Mouse (Mus musculus): Measurements from ENCODE around the gene Tlcd1. TPM values are rescaled to one million over a fixed set of nuclear protein-coding genes. Genes with fewer than 3 reads are reported as not detected.

The Tlcd1 gene
- total and polyA plus RNA-seq, 2 experiments from 2014 or later, result 15.1 to 24.1 TPM

DNA sequence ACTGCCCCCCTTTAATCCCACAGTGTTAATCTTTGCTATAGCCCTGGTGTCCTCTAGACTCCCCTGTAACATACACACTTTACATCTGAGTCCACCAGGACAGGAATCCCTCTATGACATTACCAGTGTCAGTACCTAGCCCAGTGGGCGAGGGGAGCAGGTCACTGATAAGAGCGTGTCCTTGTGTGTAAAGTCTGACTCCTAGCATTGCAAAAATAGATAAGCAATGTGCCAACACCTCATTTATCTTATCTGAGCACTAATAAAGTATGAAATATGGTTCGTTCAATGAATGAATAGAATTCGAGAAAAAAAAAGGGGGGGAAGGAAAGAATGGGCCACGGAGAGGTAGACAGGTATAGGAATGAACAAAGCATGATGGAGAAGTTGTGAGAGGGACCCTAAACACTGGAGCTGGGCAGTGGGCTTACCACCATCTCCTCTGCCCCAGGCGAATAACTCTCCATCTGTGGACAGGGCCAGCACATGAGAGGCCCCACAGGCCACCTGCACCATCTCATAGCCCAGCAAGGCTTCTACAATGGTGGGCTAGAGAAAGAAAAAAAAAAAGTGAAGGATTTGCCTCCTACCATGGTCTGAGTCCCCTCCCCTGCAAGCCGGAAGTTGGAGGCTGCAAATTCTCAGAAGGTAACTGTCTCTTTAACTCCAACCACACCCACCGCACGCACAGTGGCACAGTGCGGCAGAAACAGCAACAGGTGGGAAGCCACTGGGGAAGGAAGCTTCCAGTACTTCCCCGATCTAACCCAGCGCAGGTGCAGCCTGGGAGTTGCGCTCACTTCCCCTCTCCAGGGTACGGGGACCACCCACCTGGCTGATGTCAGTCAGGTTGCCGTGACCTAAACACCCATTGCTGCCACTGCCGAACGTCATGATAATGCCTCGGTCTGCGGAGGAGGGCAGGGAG, 7.7 kb upstream of the Tlcd1 start:
- no peaks in the 10 kb centered on the region for H3K9me3 ChIP-seq (replicated peaks; ENCODE audit: control insufficient read depth, low read length)
- no peak overlapping the region for H3K9ac ChIP-seq (replicated peaks; ENCODE audit: low read depth, low read length)
- no peak overlapping the region for H3K27ac ChIP-seq (ENCODE audit: low read depth)
- no peak for ATAC-seq (ENCODE audit: insufficient read depth, low read depth)
- no peak overlapping the region for H3K4me3 ChIP-seq (ENCODE audit: low read depth, low read length)
- no peak overlapping the region for H3K4me2 ChIP-seq (ENCODE audit: low read depth, low read length)
- H3K4me1 ChIP-seq (ENCODE audit: control insufficient read depth, insufficient read depth), result peaks cover 17% of the 10 kb centered on the region
- no peaks in the 10 kb centered on the region for H3K27me3 ChIP-seq (ENCODE audit: control insufficient read depth, insufficient read depth, low read length)
- no peak for DNase-seq (ENCODE audit: low spot score)
- no peak for TF ChIP-seq CTCF (IDR thresholded peaks at IDR 0.05; ENCODE audit: low read depth)
- TF ChIP-seq EP300 (IDR thresholded peaks at IDR 0.05; ENCODE audit: low read depth), result no peak
- no peaks in the 10 kb centered on the region for H3K36me3 ChIP-seq (replicated peaks; ENCODE audit: control insufficient read depth, insufficient read depth, low read length)
- WGBS, result 55% methylated on average over 19 of the region's 19 CpGs

DNA sequence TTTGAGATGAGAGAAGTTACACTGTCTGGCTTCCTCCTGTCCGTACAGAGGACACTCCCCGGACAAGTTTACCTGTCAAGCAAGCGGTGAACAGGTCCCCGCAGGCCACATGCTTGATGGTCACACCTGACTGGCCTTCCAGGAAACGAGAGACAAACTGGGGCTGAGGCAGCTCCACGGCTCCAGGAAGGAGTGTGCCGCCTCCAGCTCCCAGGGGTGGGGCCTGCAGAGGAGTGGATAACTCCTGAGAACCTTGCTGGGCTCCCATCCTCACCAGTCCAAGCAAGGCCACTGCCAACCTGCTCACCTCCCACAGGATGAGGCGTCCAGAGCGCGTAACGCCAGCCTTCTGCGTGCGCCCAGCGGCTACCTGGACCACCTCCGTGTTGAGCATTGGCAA, 6.2 kb upstream of the Tlcd1 start:
- no peaks in the 10 kb centered on the region for H3K27me3 ChIP-seq (ENCODE audit: control insufficient read depth, insufficient read depth, low read length)
- ATAC-seq (ENCODE audit: insufficient read depth, low read depth) (no peak), DNase-seq (ENCODE audit: low spot score) (no peak)
- peaks cover 11% of the 10 kb centered on the region; the same call in 1 of the 2 replicates for H3K4me1 ChIP-seq (ENCODE audit: control insufficient read depth, insufficient read depth)
- TF ChIP-seq EP300 (IDR thresholded peaks at IDR 0.05; ENCODE audit: low read depth), result no peak
- TF ChIP-seq CTCF (IDR thresholded peaks at IDR 0.05; ENCODE audit: low read depth), result no peak
- no peak overlapping the region for H3K27ac ChIP-seq (ENCODE audit: low read depth)
- H3K9ac ChIP-seq (replicated peaks; ENCODE audit: low read depth, low read length), result no peak overlapping the region
- 90% methylated on average over 15 of the region's 15 CpGs for WGBS
- no peak overlapping the region for H3K4me2 ChIP-seq (ENCODE audit: low read depth, low read length)
- no peak overlapping the region for H3K4me3 ChIP-seq (ENCODE audit: low read depth, low read length)
- no peaks in the 10 kb centered on the region for H3K36me3 ChIP-seq (replicated peaks; ENCODE audit: control insufficient read depth, insufficient read depth, low read length)
- H3K9me3 ChIP-seq (replicated peaks; ENCODE audit: control insufficient read depth, low read length), result no peaks in the 10 kb centered on the region

DNA sequence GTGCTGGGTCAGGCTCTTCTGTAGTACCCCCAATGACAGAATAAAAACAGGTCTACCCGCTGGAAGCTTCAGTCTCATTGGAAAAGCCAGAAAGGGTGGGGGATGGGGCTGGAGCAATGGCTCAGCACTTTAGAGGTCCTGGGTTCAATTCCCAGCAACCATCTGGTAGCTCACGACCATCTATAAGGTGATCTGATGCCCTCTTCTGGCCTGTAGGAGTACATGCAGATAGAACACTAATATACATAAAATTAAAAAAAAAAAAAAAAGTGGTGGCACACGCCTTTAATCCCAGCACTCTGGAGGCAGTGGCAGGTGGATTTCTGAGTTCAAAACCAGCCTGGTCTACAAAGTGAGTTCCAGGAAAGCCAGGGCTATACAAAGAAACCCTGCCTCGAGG, 5.2 kb upstream of the Tlcd1 start:
- DNase-seq (ENCODE audit: low spot score) (no peak), ATAC-seq (ENCODE audit: insufficient read depth, low read depth) (no peak)
- TF ChIP-seq EP300 (IDR thresholded peaks at IDR 0.05; ENCODE audit: low read depth), result no peak
- TF ChIP-seq CTCF (IDR thresholded peaks at IDR 0.05; ENCODE audit: low read depth), result peak; percentile 6; the same call in 1 of the 2 replicates
- H3K27ac ChIP-seq (ENCODE audit: low read depth), result no peak overlapping the region
- 69% methylated on average over 4 of the region's 4 CpGs for WGBS
- H3K4me3 ChIP-seq (ENCODE audit: low read depth, low read length), result no peak overlapping the region
- 0 out of 2 replicates have a peak, but pooled peaks cover 3% of the 10 kb centered on the region for H3K4me1 ChIP-seq (ENCODE audit: control insufficient read depth, insufficient read depth)
- no peak overlapping the region for H3K4me2 ChIP-seq (ENCODE audit: low read depth, low read length)
- no peaks in the 10 kb centered on the region for H3K27me3 ChIP-seq (ENCODE audit: control insufficient read depth, insufficient read depth, low read length)
- no peaks in the 10 kb centered on the region for H3K9me3 ChIP-seq (replicated peaks; ENCODE audit: control insufficient read depth, low read length)
- no peaks in the 10 kb centered on the region for H3K36me3 ChIP-seq (replicated peaks; ENCODE audit: control insufficient read depth, insufficient read depth, low read length)
- no peak overlapping the region for H3K9ac ChIP-seq (replicated peaks; ENCODE audit: low read depth, low read length)

DNA sequence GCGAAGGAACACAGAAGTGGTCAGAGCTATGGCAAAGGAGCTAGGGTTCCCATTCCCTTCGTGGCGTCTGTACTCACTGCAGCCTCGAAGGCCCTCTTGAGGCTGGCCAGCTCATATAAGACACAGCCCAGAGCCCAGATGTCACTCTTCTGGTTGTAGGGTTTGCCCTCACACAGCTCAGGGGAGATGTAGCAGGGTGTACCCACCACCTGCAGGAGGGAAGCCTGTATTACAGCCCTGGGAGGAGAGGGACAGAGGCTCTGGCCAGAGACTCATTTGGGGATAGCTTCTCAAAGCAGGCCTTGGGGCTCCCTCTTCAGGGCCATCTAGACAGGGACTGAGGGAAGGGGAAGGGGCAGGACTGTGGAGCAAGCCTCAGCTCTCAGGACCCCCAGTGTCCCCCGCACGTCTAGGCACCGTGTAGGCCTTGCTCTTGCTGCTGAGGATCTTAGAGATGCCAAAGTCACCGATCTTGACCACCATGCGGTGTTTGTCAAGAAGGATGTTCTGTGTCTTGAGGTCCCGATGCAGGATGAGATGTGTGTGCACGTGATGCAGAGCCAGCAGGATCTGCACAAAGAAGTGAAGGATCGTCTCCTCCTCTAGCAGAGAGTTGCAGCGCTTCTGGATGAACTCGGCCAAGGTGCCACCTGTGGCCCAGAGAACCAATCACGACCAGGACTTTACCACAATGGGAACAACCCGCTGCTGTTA, 4.3 kb upstream of the Tlcd1 start:
- DNase-seq (ENCODE audit: low spot score), result no peak
- Histone ChIP-seq H3K4me1 (ENCODE audit: control insufficient read depth, insufficient read depth) (peaks cover 4% of the 10 kb centered on the region; the same call in 1 of the 2 replicates), H3K27me3 (ENCODE audit: control insufficient read depth, insufficient read depth, low read length) (no peaks in the 10 kb centered on the region), H3K27ac (ENCODE audit: low read depth) (no peak overlapping the region), H3K9ac (replicated peaks; ENCODE audit: low read depth, low read length) (no peak overlapping the region), H3K4me3 (ENCODE audit: low read depth, low read length) (no peak overlapping the region), H3K4me2 (ENCODE audit: low read depth, low read length) (no peak overlapping the region), H3K36me3 (replicated peaks; ENCODE audit: control insufficient read depth, insufficient read depth, low read length) (no peaks in the 10 kb centered on the region), H3K9me3 (replicated peaks; ENCODE audit: control insufficient read depth, low read length) (no peaks in the 10 kb centered on the region)
- 75% methylated on average over 16 of the region's 16 CpGs for WGBS
- TF ChIP-seq EP300 (IDR thresholded peaks at IDR 0.05; ENCODE audit: low read depth) (no peak), CTCF (IDR thresholded peaks at IDR 0.05; ENCODE audit: low read depth) (peak; percentile 40)
- no peak for ATAC-seq (ENCODE audit: insufficient read depth, low read depth)

DNA sequence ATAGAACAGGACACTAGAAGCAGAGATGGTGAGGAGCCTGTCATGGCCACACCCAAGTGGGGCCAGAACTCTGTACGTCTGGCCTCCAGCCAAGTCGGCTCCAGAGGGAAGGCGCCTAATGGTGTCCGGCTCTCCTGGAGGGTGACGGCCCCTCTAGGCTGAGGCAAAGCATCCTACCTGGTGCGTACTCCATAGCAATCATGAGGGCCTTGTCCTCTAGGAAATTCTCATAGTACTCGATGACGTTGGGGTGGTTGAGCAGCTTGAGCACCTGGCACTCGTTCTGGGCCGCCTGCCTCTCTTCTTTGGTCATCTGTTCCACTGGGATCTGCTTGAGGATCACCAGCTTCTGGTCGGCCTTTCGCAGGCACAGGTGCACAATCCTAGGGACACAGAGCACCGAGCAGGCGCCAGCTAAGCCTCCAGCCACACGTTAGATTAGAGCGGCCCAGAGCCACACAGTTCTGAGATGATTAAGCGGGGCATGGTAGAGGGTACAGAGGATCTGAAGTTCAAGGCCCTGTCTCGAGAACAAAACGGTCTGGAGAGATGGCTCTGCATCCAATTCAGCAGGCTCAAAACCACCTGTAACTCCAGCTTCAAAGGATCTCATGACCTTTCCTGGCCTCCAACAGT, 3.6 kb upstream of the Tlcd1 start:
- 75% methylated on average over 19 of the region's 19 CpGs for WGBS
- H3K4me1 ChIP-seq (ENCODE audit: control insufficient read depth, insufficient read depth), result peaks cover 8% of the 10 kb centered on the region; the same call in 1 of the 2 replicates
- H3K9me3 ChIP-seq (replicated peaks; ENCODE audit: control insufficient read depth, low read length), result no peaks in the 10 kb centered on the region
- TF ChIP-seq CTCF (IDR thresholded peaks at IDR 0.05; ENCODE audit: low read depth) (no peak), EP300 (IDR thresholded peaks at IDR 0.05; ENCODE audit: low read depth) (no peak)
- no peak overlapping the region for H3K27ac ChIP-seq (ENCODE audit: low read depth)
- H3K27me3 ChIP-seq (ENCODE audit: control insufficient read depth, insufficient read depth, low read length), result no peaks in the 10 kb centered on the region
- no peak overlapping the region for H3K4me2 ChIP-seq (ENCODE audit: low read depth, low read length)
- no peak overlapping the region for H3K4me3 ChIP-seq (ENCODE audit: low read depth, low read length)
- H3K9ac ChIP-seq (replicated peaks; ENCODE audit: low read depth, low read length), result no peak overlapping the region
- DNase-seq (ENCODE audit: low spot score), result no peak
- H3K36me3 ChIP-seq (replicated peaks; ENCODE audit: control insufficient read depth, insufficient read depth, low read length), result no peaks in the 10 kb centered on the region
- ATAC-seq (ENCODE audit: insufficient read depth, low read depth), result no peak

All from heart, postnatal 0 days (tissue).